Mouse (Mus musculus): ENCODE measurements around the gene Mecom. TPM values are rescaled to one million over a fixed set of nuclear protein-coding genes. Genes with fewer than 3 reads are reported as not detected.

Mecom gene
- polyA plus RNA-seq, 1 experiment = not detected

DNA sequence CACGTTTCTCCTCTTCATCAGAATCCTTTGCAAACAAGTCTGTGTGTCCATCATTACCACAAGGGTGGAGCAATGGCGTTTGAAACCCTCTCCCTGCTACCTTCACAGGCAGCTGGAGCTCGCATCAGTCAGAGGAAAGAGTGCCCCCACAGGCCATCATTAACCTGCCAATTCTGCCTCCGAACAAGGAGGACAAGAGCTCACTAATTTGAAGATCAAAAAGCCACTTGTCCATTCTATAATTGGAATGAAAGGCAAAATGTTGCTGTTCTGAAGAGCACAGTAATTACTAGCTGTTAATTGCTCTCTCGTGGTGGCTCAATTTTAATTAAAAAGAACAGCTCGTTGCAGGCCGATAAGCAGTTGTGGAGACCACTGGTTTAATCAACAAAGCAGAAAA lies 198.5 kb downstream of the Mecom start:
- H3K4me3 ChIP-seq (replicated peaks) = no peak overlapping the region
- H3K9me3 ChIP-seq = no peaks in the 10 kb centered on the region
- no peaks in the 10 kb centered on the region for H3K27me3 ChIP-seq (replicated peaks)
- TF ChIP-seq GATA1 (IDR thresholded peaks at IDR 0.05; ENCODE audit: borderline replicate concordance, low read length) = no peak
- no peaks in the 10 kb centered on the region for H3K36me3 ChIP-seq (replicated peaks; ENCODE audit: low read length)
- H3K4me1 ChIP-seq = peaks cover 6% of the 10 kb centered on the region

DNA sequence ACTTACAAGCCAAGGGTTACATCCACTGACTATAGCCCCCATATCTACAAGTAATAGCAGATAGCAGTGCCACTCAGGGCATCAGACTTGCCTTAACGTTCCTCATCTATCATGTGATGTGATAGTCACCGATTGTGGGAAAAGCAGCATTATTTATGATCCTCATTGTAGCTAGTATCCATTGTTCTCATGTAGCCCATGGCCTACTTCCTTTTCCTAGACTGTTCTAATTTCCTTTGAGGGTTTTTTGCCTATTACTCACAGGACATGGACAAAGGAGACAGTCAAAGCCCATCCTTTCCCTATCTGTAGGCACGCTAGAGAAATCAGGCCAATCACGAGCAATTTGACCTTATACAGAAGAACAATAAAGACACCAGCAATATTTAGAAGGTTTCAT lies 203.7 kb downstream of the Mecom start:
- Histone ChIP-seq H3K9me3 (peaks cover 3% of the 10 kb centered on the region; the same call in 1 of the 2 replicates), H3K4me1 (no peaks in the 10 kb centered on the region), H3K36me3 (replicated peaks; ENCODE audit: low read length) (no peaks in the 10 kb centered on the region), H3K27me3 (replicated peaks) (no peaks in the 10 kb centered on the region), H3K4me3 (replicated peaks) (no peak overlapping the region)
- no peak for TF ChIP-seq GATA1 (IDR thresholded peaks at IDR 0.05; ENCODE audit: borderline replicate concordance, low read length)
- no peak for TF ChIP-seq FLI1 (IDR thresholded peaks at IDR 0.05; ENCODE audit: low read length)

DNA sequence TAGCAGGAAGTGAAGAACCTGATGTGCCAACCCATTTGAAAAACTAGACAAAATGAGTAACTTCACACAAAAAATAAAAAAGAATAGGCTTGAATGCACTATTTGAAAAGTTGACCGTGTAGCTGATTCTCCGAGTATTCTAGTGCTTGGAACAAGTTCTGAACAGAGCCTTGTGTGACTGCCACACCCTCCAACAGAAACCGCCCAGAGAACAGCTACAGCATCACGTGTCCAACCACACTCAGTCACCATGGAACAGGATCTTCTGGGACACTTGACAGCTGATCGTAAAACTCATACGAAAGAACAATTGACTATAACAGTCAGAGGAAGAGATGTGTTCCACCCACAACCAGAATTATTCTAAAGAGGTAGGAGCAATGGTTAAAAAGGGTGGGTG lies 215.5 kb downstream of the Mecom start:
- Histone ChIP-seq H3K9me3 (no peaks in the 10 kb centered on the region), H3K27me3 (replicated peaks) (no peaks in the 10 kb centered on the region), H3K36me3 (replicated peaks; ENCODE audit: low read length) (no peaks in the 10 kb centered on the region), H3K4me1 (no peaks in the 10 kb centered on the region), H3K4me3 (replicated peaks) (no peak overlapping the region)
- no peak for TF ChIP-seq GATA1 (IDR thresholded peaks at IDR 0.05; ENCODE audit: borderline replicate concordance, low read length)
- no peak for TF ChIP-seq FLI1 (IDR thresholded peaks at IDR 0.05; ENCODE audit: low read length)

DNA sequence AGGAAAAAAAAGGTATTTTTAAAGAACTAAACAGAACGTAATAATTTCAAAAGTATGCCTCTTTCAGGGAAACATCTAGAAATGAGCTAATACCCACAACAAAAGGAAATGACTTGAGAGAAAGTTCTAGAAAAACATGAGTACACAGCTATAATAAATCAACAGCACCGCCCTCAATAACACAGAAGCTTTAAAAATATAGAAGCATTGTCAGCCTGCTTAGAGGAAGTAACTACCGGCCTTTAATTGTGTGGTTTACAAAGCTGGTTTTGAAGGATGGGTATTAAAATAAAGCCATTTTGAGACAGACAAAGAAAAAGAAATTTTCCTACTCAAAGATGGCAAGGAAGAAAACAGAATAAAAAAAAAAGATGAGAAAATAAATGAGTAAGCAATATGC lies 217.3 kb downstream of the Mecom start:
- peaks cover 3% of the 10 kb centered on the region; the same call in 1 of the 2 replicates for H3K4me1 ChIP-seq
- no peaks in the 10 kb centered on the region for H3K27me3 ChIP-seq (replicated peaks)
- H3K4me3 ChIP-seq (replicated peaks) = no peak overlapping the region
- H3K9me3 ChIP-seq = no peaks in the 10 kb centered on the region
- no peaks in the 10 kb centered on the region for H3K36me3 ChIP-seq (replicated peaks; ENCODE audit: low read length)
- TF ChIP-seq GATA1 (IDR thresholded peaks at IDR 0.05; ENCODE audit: borderline replicate concordance, low read length) = no peak
- no peak for TF ChIP-seq FLI1 (IDR thresholded peaks at IDR 0.05; ENCODE audit: low read length)

DNA sequence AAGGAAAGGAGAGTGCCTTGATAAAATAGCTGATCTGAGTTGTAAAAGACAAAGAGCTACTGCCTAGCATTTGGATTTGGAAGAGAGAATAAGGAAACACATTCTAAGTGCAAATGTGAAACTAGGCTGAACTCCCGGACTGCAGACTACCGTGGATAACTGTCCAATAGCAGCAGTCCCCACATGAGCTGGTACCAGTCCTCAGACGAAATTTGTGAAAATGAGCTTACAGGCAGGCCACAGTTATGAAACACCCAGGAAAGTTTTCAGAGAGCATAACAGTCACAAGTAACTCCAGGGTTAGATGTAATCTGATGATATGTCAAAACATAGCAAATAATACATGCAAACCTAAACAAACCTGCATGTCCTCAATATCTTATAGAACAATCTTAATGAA lies 217.8 kb downstream of the Mecom start:
- Histone ChIP-seq H3K27me3 (replicated peaks) (no peaks in the 10 kb centered on the region), H3K36me3 (replicated peaks; ENCODE audit: low read length) (no peaks in the 10 kb centered on the region), H3K9me3 (no peaks in the 10 kb centered on the region), H3K4me3 (replicated peaks) (peak overlapping the region; percentile 33), H3K4me1 (peaks cover 3% of the 10 kb centered on the region; the same call in 1 of the 2 replicates)
- no peak for TF ChIP-seq FLI1 (IDR thresholded peaks at IDR 0.05; ENCODE audit: low read length)
- no peak for TF ChIP-seq GATA1 (IDR thresholded peaks at IDR 0.05; ENCODE audit: borderline replicate concordance, low read length)

DNA sequence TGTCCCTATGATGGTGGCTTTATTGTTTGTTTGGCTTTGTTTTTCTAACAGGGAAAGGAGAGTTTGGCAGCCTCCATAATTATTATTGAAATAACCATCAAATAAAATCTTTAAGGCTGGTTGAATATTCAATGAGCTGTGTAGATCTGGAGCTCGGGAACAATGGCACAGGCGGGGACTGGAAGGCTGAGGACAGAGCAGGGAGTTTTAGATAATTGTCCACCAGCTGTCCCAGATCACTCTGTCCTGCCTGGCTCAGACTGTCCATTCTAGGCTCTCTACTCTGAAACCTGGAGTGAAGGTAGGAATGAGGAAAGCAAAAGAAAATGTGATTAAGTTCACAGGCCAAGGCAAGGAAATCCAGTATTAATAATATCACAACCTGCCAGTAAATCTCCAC lies 232.9 kb downstream of the Mecom start:
- H3K4me1 ChIP-seq = no peaks in the 10 kb centered on the region
- H3K9me3 ChIP-seq = no peaks in the 10 kb centered on the region
- no peaks in the 10 kb centered on the region for H3K36me3 ChIP-seq (replicated peaks; ENCODE audit: low read length)
- H3K4me3 ChIP-seq (replicated peaks) = no peak overlapping the region
- TF ChIP-seq GATA1 (IDR thresholded peaks at IDR 0.05; ENCODE audit: borderline replicate concordance, low read length) = no peak
- H3K27me3 ChIP-seq (replicated peaks) = no peaks in the 10 kb centered on the region

DNA sequence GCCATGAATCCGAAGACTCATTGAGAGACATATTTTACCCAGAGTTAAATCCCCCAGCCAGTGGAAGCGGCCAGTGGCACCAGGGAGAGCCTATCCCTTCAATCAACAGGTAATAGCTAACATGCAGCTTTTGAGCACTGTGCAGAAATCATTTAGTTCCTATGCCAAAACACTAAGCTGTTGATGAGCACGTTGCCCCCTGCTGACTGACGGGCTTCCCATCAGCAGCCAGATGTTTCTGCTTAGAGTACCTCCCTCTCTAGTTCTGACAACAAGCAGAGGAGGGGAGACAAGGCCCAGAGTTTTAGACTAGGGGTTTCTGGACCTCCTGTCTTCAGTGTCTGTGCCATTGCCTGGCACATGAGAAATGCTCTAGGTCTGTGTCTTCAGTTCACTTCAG lies 239.7 kb downstream of the Mecom start:
- Histone ChIP-seq H3K27me3 (replicated peaks) (no peaks in the 10 kb centered on the region), H3K4me1 (no peaks in the 10 kb centered on the region), H3K36me3 (replicated peaks; ENCODE audit: low read length) (no peaks in the 10 kb centered on the region), H3K9me3 (no peaks in the 10 kb centered on the region), H3K4me3 (replicated peaks) (no peak overlapping the region)
- TF ChIP-seq FLI1 (IDR thresholded peaks at IDR 0.05; ENCODE audit: low read length) (no peak), GATA1 (IDR thresholded peaks at IDR 0.05; ENCODE audit: borderline replicate concordance, low read length) (no peak)

DNA sequence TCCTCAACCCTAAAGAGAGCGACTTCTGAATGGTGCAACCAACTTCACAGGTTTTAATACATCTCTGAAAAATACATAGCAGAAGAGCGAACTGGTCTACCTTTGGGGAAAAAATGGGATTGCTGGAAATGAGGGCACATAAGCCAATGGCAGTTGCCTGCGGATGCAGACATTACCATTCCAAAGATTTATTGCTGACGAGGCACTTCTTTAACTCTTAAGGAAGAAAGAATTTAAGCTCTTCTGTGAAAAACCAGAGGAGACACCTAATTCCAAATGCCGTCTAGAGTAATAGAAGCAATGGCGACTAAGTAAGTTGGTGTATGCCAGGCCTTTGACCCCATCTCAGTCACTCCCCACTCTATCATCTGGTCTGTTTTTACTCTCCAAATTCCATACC lies 240.2 kb downstream of the Mecom start:
- Histone ChIP-seq H3K4me3 (replicated peaks) (no peak overlapping the region), H3K36me3 (replicated peaks; ENCODE audit: low read length) (no peaks in the 10 kb centered on the region), H3K9me3 (no peaks in the 10 kb centered on the region), H3K27me3 (replicated peaks) (no peaks in the 10 kb centered on the region), H3K4me1 (no peaks in the 10 kb centered on the region)
- TF ChIP-seq FLI1 (IDR thresholded peaks at IDR 0.05; ENCODE audit: low read length) = no peak
- no peak for TF ChIP-seq GATA1 (IDR thresholded peaks at IDR 0.05; ENCODE audit: borderline replicate concordance, low read length)

DNA sequence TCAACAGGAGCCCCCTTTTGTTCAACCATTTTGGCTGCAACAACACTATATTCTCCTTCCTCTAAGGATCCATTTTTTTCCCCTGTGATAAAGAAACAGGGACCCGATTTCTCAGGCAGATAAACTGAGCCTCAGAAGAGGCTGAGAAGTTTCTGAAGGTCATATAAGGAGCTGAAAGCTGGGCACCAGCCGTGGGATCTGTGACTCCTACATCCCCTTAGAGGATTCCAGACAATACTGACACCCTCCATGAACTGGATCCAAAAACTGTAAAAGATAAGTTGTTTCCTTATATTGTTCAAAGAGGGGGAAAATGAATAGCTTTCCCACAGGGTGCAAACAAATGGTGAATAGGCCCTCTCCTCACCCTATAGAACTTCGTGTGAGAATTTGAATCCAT lies 241.7 kb downstream of the Mecom start:
- TF ChIP-seq GATA1 (IDR thresholded peaks at IDR 0.05; ENCODE audit: borderline replicate concordance, low read length) (no peak), FLI1 (IDR thresholded peaks at IDR 0.05; ENCODE audit: low read length) (no peak)
- H3K36me3 ChIP-seq (replicated peaks; ENCODE audit: low read length) = no peaks in the 10 kb centered on the region

DNA sequence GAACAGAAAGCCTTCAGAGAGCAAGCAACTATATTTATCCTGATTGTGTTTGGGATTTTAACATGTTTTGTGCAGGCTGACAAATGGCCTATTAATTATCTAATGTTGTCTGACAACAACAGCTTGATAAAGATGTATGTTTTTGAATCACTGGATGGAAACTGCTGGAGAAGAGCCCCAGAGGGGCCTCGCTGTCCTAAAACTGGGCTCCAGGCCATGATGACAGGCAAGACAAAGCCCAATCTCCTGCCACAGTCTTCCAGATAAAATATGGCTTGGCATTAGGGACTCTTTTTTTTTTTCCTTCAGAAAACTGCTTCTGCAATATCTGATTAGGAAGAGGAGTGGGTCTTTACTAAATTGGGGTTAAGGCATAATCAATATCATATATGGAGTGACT lies 248.3 kb downstream of the Mecom start:
- Histone ChIP-seq H3K36me3 (replicated peaks; ENCODE audit: low read length) (no peaks in the 10 kb centered on the region), H3K4me3 (replicated peaks) (no peak overlapping the region), H3K4me1 (no peaks in the 10 kb centered on the region), H3K27me3 (replicated peaks) (no peaks in the 10 kb centered on the region), H3K9me3 (no peaks in the 10 kb centered on the region)
- TF ChIP-seq FLI1 (IDR thresholded peaks at IDR 0.05; ENCODE audit: low read length) (no peak), GATA1 (IDR thresholded peaks at IDR 0.05; ENCODE audit: borderline replicate concordance, low read length) (no peak)

More for the DNA sequence above, 241.7 kb downstream of the Mecom start:
- Histone ChIP-seq H3K27me3 (replicated peaks) (no peaks in the 10 kb centered on the region), H3K9me3 (no peaks in the 10 kb centered on the region), H3K4me1 (no peaks in the 10 kb centered on the region), H3K4me3 (replicated peaks) (no peak overlapping the region)

DNA sequence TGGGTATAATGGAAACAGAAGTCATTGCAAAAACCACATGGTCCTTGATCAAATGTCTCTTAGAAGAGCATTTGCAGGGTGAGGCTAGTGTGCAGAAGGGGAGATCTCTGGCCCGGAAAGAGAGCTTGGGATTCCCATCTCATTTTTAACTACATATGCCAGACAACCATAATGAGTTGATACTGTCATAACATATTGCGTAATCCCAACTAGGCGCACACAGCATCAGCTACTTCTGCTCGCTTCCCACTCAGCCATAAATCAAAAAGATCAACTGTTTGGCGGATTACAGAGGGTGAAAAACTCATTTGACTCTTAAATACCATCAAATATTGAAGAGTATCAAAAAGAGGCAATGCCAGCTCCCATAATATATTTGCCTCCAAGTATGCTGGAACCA lies 253.4 kb downstream of the Mecom start:
- no peaks in the 10 kb centered on the region for H3K4me1 ChIP-seq
- no peaks in the 10 kb centered on the region for H3K9me3 ChIP-seq
- no peak overlapping the region for H3K4me3 ChIP-seq (replicated peaks)
- no peaks in the 10 kb centered on the region for H3K27me3 ChIP-seq (replicated peaks)
- no peak for TF ChIP-seq GATA1 (IDR thresholded peaks at IDR 0.05; ENCODE audit: borderline replicate concordance, low read length)
- TF ChIP-seq FLI1 (IDR thresholded peaks at IDR 0.05; ENCODE audit: low read length) = no peak
- H3K36me3 ChIP-seq (replicated peaks; ENCODE audit: low read length) = no peaks in the 10 kb centered on the region
